Mouse (Mus musculus) limb, embryonic 14.5 days (tissue): ENCODE measurements around the gene Rbl2. TPM values are rescaled to one million over a fixed set of nuclear protein-coding genes. Genes with fewer than 3 reads are reported as not detected.

Experiments used
- ATAC-seq: fragments of 200-750 bp; cut with Nextera tagmentation; 2 replicates; pipeline ENCODE4 v1.8.0; 2017; ENCODE audit warnings: low read depth, moderate number of reproducible peaks, moderate TSS enrichment; ENCODE audit not compliant: low FRiP score
- DNase-seq: peaks from one replicate; pipeline ENCODE4 v3.0.0-alpha.2; 2015; ENCODE audit warnings: low spot score
- H3K27ac ChIP-seq: fragments of 300-500 bp; sonication (generic); replicated peaks from 2 replicates; pipeline ENCODE4 v1.5.1; 2014; ENCODE audit warnings: low read depth, mild to moderate bottlenecking, low read length, moderate library complexity, mixed read lengths
- H3K27me3 ChIP-seq: fragments of 300-500 bp; sonication (generic); 2 replicates; pipeline ENCODE4 v1.6.1; 2014; ENCODE audit warnings: low read length, mixed read lengths; ENCODE audit not compliant: control insufficient read depth, insufficient read depth
- H3K36me3 ChIP-seq: fragments of 300-500 bp; sonication (generic); 2 replicates; pipeline ENCODE4 v1.6.1; 2014; ENCODE audit warnings: mild to moderate bottlenecking, low read length, moderate library complexity, mixed read lengths; ENCODE audit not compliant: control insufficient read depth, insufficient read depth
- H3K4me1 ChIP-seq: fragments of 300-500 bp; sonication (generic); 2 replicates; pipeline ENCODE4 v1.6.1; 2014; ENCODE audit warnings: antibody characterized with exemption, low read length, mixed read lengths; ENCODE audit not compliant: control insufficient read depth, insufficient read depth
- H3K4me2 ChIP-seq: fragments of 300-500 bp; sonication (generic); replicated peaks from 2 replicates; pipeline ENCODE4 v1.6.1; 2014; ENCODE audit warnings: low read depth, mild to moderate bottlenecking, low read length, moderate library complexity; ENCODE audit not compliant: severe bottlenecking
- H3K4me3 ChIP-seq: fragments of 300-500 bp; sonication (generic); replicated peaks from 2 replicates; pipeline ENCODE4 v1.5.1; 2014; ENCODE audit warnings: low read length
- H3K9ac ChIP-seq: fragments of 300-500 bp; sonication (generic); 2 replicates; pipeline ENCODE4 v1.6.1; 2014; ENCODE audit warnings: mild to moderate bottlenecking, low read depth, low read length, moderate library complexity; ENCODE audit not compliant: severe bottlenecking
- H3K9me3 ChIP-seq: fragments of 300-500 bp; sonication (generic); 2 replicates; pipeline ENCODE4 v1.6.1; 2016; ENCODE audit warnings: low read length; ENCODE audit not compliant: control insufficient read depth
- POLR2A ChIP-seq: fragments of 200-500 bp; IDR thresholded peaks from 2 replicates; pipeline ENCODE4 v1.8.0; 2012; ENCODE audit warnings: inconsistent platforms, mild to moderate bottlenecking, moderate library complexity, borderline replicate concordance; ENCODE audit not compliant: insufficient read depth, insufficient read length; ENCODE audit errors: extremely low read depth
- WGBS: fragments of 180-500 bp; shearing (Covaris S2); extraction: QIAGEN DNeasy Blood & Tissue Kit; methylation state at CpG from one replicate; pipeline ENCODE4 v1.1.7; 2014; 5-methylcytosine and 5-hydroxymethylcytosine counted together
- polyA plus RNA-seq, 2 experiments: library from polyadenylated mRNA; depleted of rRNA in 1 of 2; stranded (reverse) in 1 of 2; unstranded in 1 of 2; fragments of >200 nt; fragmentation: Nextera tagmentation in 1 of 2; extraction: Ambion mirVana in 1 of 2; gene quantifications; 2 replicates each; pipeline versions ENCODE4 v1.2.1 to v1.2.3; 2012 to 2014

The Rbl2 gene
- polyA plus RNA-seq, 2 experiments: 20.3 to 22.3 TPM

DNA sequence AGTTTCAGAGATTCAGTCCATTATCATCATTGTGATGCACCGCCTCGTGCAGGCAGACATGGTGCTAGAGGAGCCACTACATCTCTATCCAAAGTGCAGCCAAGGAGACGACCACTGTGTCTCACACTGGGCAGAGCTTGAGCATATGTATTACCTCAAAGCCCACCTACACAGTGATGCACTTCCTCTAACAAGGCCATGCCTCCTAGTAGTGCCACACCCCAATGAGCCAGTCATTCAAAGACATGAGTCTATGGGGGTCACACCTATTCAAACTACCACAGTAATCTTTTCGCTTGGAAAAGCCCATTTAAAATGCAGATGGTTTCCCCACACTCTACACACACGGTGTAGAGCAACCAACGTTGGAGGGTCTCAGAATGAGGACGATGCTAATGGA is 81.7 kb downstream of the Rbl2 start:
- H3K9me3 ChIP-seq: peaks cover 3% of the 10 kb centered on the region; the same call in 1 of the 2 replicates
- TF ChIP-seq POLR2A: no peak
- no peak overlapping the region for H3K27ac ChIP-seq
- peaks cover 5% of the 10 kb centered on the region; the same call in 1 of the 2 replicates for H3K4me1 ChIP-seq
- H3K36me3 ChIP-seq: no peaks in the 10 kb centered on the region
- ATAC-seq (no peak), DNase-seq (no peak)
- no peak overlapping the region for H3K4me3 ChIP-seq
- no peak overlapping the region for H3K9ac ChIP-seq
- H3K27me3 ChIP-seq: no peaks in the 10 kb centered on the region
- H3K4me2 ChIP-seq: no peak overlapping the region
- 91% methylated on average over 7 of the region's 7 CpGs for WGBS

GRCm38 (mm10) chr8:91153831-91154230 is 84.0 kb downstream of the Rbl2 start:
- TF ChIP-seq POLR2A: no peak
- Histone ChIP-seq H3K27ac (no peak overlapping the region), H3K4me2 (no peak overlapping the region), H3K36me3 (no peaks in the 10 kb centered on the region), H3K4me1 (peaks cover 1% of the 10 kb centered on the region; the same call in 1 of the 2 replicates), H3K27me3 (no peaks in the 10 kb centered on the region), H3K9me3 (peaks cover 3% of the 10 kb centered on the region; the same call in 1 of the 2 replicates), H3K9ac (no peak overlapping the region), H3K4me3 (no peak overlapping the region)
- WGBS: 77% methylated on average over 3 of the region's 3 CpGs
- no peak for DNase-seq
- ATAC-seq: no peak

DNA sequence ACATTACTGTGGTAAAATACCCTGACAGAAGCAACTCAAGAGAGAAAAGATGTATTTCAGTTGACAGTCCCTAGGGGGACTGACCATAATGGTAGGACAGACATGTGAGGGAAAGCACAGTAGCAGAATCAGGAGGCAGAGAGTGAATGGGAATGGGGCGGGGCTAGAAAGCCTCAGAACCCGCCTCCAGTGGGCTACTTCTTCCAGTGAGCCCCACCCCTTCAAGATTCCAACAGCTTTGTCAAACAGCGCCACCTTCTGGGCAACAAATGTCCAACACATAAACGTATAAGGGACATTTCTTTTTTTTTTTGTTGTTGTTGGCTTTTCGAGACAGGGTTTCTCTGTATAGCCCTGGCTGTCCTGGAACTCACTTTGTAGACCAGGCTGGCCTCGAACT is 84.7 kb downstream of the Rbl2 start:
- no peak for TF ChIP-seq POLR2A
- Histone ChIP-seq H3K4me2 (no peak overlapping the region), H3K27me3 (no peaks in the 10 kb centered on the region), H3K36me3 (no peaks in the 10 kb centered on the region), H3K27ac (no peak overlapping the region), H3K9me3 (peaks cover 3% of the 10 kb centered on the region; the same call in 1 of the 2 replicates), H3K9ac (no peak overlapping the region), H3K4me1 (no peaks in the 10 kb centered on the region), H3K4me3 (no peak overlapping the region)
- 40% methylated on average over 6 of the region's 6 CpGs for WGBS
- DNase-seq: peak; percentile 7
- no peak for ATAC-seq

GRCm38 (mm10) chr8:91158617-91159016 is 88.8 kb downstream of the Rbl2 start:
- Histone ChIP-seq H3K9ac (no peak overlapping the region), H3K27me3 (no peaks in the 10 kb centered on the region), H3K4me1 (no peaks in the 10 kb centered on the region), H3K27ac (no peak overlapping the region), H3K4me2 (no peak overlapping the region), H3K9me3 (peaks cover 3% of the 10 kb centered on the region; the same call in 1 of the 2 replicates), H3K36me3 (no peaks in the 10 kb centered on the region), H3K4me3 (no peak overlapping the region)
- DNase-seq: no peak
- WGBS: 94% methylated on average over 10 of the region's 10 CpGs
- no peak for TF ChIP-seq POLR2A
- no peak for ATAC-seq

GRCm38 (mm10) chr8:91159959-91160800 is 90.3 kb downstream of the Rbl2 start:
- Histone ChIP-seq H3K4me1 (no peaks in the 10 kb centered on the region), H3K27ac (no peak overlapping the region), H3K4me2 (no peak overlapping the region), H3K27me3 (no peaks in the 10 kb centered on the region), H3K4me3 (no peak overlapping the region), H3K9ac (no peak overlapping the region), H3K36me3 (no peaks in the 10 kb centered on the region), H3K9me3 (peaks cover 3% of the 10 kb centered on the region; the same call in 1 of the 2 replicates)
- TF ChIP-seq POLR2A: no peak
- no peak for ATAC-seq
- 62% methylated on average over 15 of the region's 15 CpGs for WGBS
- DNase-seq: no peak
